ENCODE assay signal across 24 mouse cellular contexts in the genomic region with DNA sequence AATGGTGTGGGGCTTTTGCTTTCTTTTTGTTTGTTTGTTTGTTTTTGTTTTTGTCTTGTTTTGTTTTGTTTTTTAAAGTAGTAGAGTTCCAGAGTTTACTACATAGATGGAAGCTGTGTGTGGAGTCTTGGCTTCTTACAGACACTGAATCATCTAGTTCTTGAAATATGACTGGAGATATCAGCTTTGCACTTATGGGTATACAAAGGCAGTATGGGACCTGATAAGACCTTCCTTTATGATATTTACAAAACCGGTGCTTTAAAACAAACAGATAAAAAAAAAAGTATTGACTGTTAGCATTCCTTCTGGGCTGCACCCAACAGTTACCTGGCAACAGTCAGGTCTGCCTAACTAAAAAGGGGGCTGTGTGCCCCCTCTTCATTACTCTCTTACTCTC.
"Had no signal": no experiment of that assay in that cellular context is flagged by ENCODE, and none has a peak within 500 bp of the region (broad histone marks: within the 10 kb centered on the region; RNA-seq: fewer than 3 reads in every experiment).

No protein-coding gene starts in this region.

- H3K36me3 ChIP-seq: heart, embryonic 10.5 days; heart, embryonic 12.5 days; hindbrain, embryonic 10.5 days; hindbrain, embryonic 12.5 days; intestine, embryonic 15.5 days; limb, embryonic 10.5 days; limb, embryonic 12.5 days had no signal

- H3K9ac ChIP-seq: heart, embryonic 12.5 days; hindbrain, embryonic 12.5 days; hindbrain, embryonic 14.5 days; intestine, embryonic 15.5 days; limb, embryonic 12.5 days had no signal

- H3K9me3 ChIP-seq: heart, embryonic 10.5 days; heart, embryonic 12.5 days; hindbrain, embryonic 10.5 days; hindbrain, embryonic 12.5 days; intestine, embryonic 15.5 days; limb, embryonic 10.5 days; limb, embryonic 12.5 days had no signal

- ATAC-seq: hindbrain, embryonic 16.5 days; inflammation-experienced regulatory T-cells, adult 6 months; intestine, embryonic 15.5 days; intestine, postnatal 0 days had no signal

- DNase-seq: gastrocnemius, adult 2 months; gastrocnemius, postnatal 10 days; gastrocnemius, postnatal 25 days; heart, adult 18-20 months; heart, postnatal 10 days; heart, postnatal 4 days; kidney, adult 18-20 months; kidney, adult 8-10 months; kidney, postnatal 10 days; kidney, postnatal 25 days; kidney, postnatal 4 days had no signal

- H3K4me2 ChIP-seq: heart, embryonic 12.5 days; hindbrain, embryonic 12.5 days; hindbrain, embryonic 14.5 days; intestine, embryonic 15.5 days; limb, embryonic 12.5 days had no signal

- H3K27me3 ChIP-seq: heart, embryonic 12.5 days; hindbrain, embryonic 12.5 days; intestine, embryonic 15.5 days; limb, embryonic 12.5 days had no signal

- H3K4me3 ChIP-seq: gastrocnemius, adult 2 months; heart, embryonic 10.5 days; heart, embryonic 12.5 days; hindbrain, embryonic 10.5 days; hindbrain, embryonic 12.5 days; intestine, embryonic 15.5 days; layer of hippocampus, adult 2 months; left cerebral cortex, adult 2 months; limb, embryonic 10.5 days; limb, embryonic 12.5 days had no signal

- H3K27ac ChIP-seq: gastrocnemius, adult 2 months; heart, embryonic 10.5 days; hindbrain, embryonic 10.5 days; hindbrain, embryonic 12.5 days; hindbrain, embryonic 14.5 days; intestine, embryonic 15.5 days; layer of hippocampus, adult 2 months; left cerebral cortex, adult 2 months; limb, embryonic 10.5 days; limb, embryonic 12.5 days had no signal

- H3K4me1 ChIP-seq: heart, embryonic 10.5 days; heart, embryonic 12.5 days; hindbrain, embryonic 10.5 days; hindbrain, embryonic 12.5 days; intestine, embryonic 15.5 days; limb, embryonic 10.5 days; limb, embryonic 12.5 days had no signal
